Mouse (Mus musculus) right cerebral cortex, postnatal 36 days (tissue): ENCODE data around the gene Fibp.

Experiments used
- DNase-seq, 2 experiments: peaks; one replicate each; pipeline ENCODE4 v3.0.0; 2022; ENCODE audit warnings: low spot score in 2 of 2, mixed read lengths in 1 of 2

The Fibp gene

GRCm38 (mm10) chr19:5431911-5432464, 28.4 kb upstream of the Fibp start:
- no peak for DNase-seq

GRCm38 (mm10) chr19:5432992-5433852, 27.2 kb upstream of the Fibp start:
- DNase-seq: no peak

GRCm38 (mm10) chr19:5433951-5434350, 26.5 kb upstream of the Fibp start:
- no peak for DNase-seq

GRCm38 (mm10) chr19:5444371-5444908, 16.0 kb upstream of the Fibp start:
- no peak for DNase-seq

GRCm38 (mm10) chr19:5444954-5445353, 15.5 kb upstream of the Fibp start:
- no peak for DNase-seq

- no peak for DNase-seq
Measured at GRCm38 (mm10) chr19:5445747-5446146, 14.7 kb upstream of the Fibp start.

GRCm38 (mm10) chr19:5447515-5448353, 12.7 kb upstream of the Fibp start, which contains the start of gene Fosl1:
Gene Fosl1 (plus strand): TSS chr19:5447547.
- peak in 1 of 2 experiments; percentile 60 for DNase-seq

GRCm38 (mm10) chr19:5448354-5449150, 11.9 kb upstream of the Fibp start:
- DNase-seq: no peak

- no peak for DNase-seq
Measured at GRCm38 (mm10) chr19:5449673-5450072, 10.7 kb upstream of the Fibp start.

- no peak for DNase-seq
Measured at GRCm38 (mm10) chr19:5451766-5452165, 8.6 kb upstream of the Fibp start.

GRCm38 (mm10) chr19:5455037-5455436, 5.4 kb upstream of the Fibp start:
- no peak for DNase-seq

- no peak for DNase-seq
Measured at GRCm38 (mm10) chr19:5455568-5455967, 4.8 kb upstream of the Fibp start.

- no peak for DNase-seq
Measured at GRCm38 (mm10) chr19:5456241-5456921, 4.0 kb upstream of the Fibp start.

GRCm38 (mm10) chr19:5456922-5457745, 3.3 kb upstream of the Fibp start:
- DNase-seq: peak; percentile 96

GRCm38 (mm10) chr19:5457746-5458442, 2.5 kb upstream of the Fibp start, which contains the start of gene Ccdc85b:
Gene Ccdc85b (minus strand): TSS chr19:5457894.
- no peak for DNase-seq

- no peak for DNase-seq
Measured at GRCm38 (mm10) chr19:5459019-5459418, 1.4 kb upstream of the Fibp start.

- DNase-seq: no peak
Measured at GRCm38 (mm10) chr19:5459896-5460295, 519 bp upstream of the Fibp start.

GRCm38 (mm10) chr19:5461411-5461810, 996 bp downstream of the Fibp start:
- DNase-seq: no peak

GRCm38 (mm10) chr19:5463212-5463611, 2.8 kb downstream of the Fibp start:
- no peak for DNase-seq
